Mouse (Mus musculus) gonadal fat pad, adult 2 months (tissue): ENCODE results near the gene Tgfbr2. TPM values are rescaled to one million over a fixed set of nuclear protein-coding genes. Genes with fewer than 3 reads are reported as not detected.
"Not testable (repeated sequence)": the region's sequence is repeated elsewhere in the genome, so short reads cannot be mapped to it uniquely, and the experiment has no call there.

Source experiments
- DNase-seq: peaks from one replicate; pipeline ENCODE4 v3.0.0-alpha.2; 2012; ENCODE audit warnings: low read depth
- polyA plus RNA-seq: library from polyadenylated mRNA; depleted of rRNA; stranded (reverse); fragments of >200 nt; gene quantifications from 2 replicates; pipeline ENCODE4 v1.2.3, GENCODE M21; 2012

Gene Tgfbr2
- polyA plus RNA-seq, 1 experiment: 42.5 TPM

GRCm38 (mm10) chr9:116071561-116071960 lies 103.6 kb downstream of the Tgfbr2 start:
- DNase-seq: not testable (repeated sequence)

DNA sequence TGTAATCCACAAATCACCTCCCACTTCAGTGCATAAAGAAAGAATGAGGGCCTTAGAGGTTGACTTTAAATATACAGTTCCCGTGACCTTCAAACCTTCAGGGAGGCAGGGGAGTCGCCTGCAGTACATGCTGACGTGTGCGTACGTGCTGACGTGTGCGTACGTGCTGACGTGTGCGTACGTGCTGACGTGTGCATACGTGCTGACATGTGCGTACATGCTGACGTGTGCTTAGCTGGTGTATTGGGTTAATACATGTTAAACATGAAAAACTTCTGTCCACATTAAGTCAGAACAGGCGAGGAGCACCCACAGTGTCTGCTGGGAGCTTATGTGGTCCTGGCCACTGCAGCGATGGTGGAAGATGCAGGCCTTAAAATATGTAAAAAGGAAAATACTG lies 110.4 kb downstream of the Tgfbr2 start:
- no peak for DNase-seq

DNA sequence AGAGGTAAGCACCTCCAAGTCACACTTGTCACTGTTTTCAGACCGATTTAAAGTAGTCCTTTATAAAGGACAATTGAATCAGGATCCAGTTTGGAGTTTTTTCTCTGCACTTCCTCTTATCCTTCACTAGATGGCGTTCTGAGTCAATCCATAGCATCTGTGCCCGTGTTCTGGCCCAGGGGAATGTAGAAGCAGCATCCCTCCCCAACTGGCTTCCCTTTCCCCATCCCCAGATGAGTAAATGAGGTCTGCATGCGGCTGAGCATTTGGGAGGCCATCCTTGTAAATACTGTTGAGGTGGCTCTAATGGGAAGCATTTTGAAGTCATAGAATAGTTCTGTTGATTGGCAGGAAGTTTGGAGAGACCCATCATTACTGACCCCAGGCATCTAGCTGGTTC lies 114.5 kb downstream of the Tgfbr2 start:
- no peak for DNase-seq

DNA sequence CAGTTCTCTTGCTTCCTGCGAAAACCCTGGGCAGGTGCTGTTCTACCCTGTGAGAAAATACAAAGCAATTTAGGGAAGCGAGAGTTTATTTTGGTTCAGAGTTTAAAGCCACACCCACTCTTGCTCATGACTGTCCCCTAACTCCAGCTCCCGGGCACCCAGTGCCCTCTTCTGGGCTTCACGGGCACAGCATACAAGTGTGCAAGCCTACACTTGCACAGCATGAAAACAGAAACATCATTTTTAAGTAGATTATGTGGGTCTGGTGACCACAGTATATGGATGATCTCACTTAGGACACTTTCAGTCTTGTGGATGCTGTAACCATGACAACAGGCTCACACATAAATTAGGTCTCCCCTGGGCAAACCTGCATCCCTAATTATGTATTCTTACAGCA lies 116.0 kb downstream of the Tgfbr2 start:
- no peak for DNase-seq

DNA sequence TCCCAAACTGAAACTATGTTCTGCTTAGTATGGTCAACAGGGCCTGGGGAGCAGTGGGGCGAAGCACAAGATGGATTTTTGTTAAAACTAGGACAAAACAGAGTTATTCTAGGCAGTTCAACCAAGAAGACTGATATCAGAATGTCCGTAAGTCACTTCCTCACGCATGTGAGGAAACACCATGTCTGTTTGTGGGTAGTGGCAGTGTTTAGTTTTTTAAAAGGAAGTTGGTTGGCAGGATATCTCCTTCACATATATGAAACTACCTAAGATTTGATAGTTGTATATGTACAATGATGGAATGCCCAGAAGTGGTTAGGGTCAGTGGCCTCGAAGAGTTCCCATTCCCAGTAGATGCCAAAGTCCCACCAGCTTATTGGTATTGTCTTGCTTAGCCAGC lies 116.7 kb downstream of the Tgfbr2 start:
- DNase-seq: no peak

GRCm38 (mm10) chr9:116053976-116054375 lies 121.2 kb downstream of the Tgfbr2 start:
- no peak for DNase-seq

- no peak for DNase-seq
Observed at GRCm38 (mm10) chr9:116049985-116050384, 125.2 kb downstream of the Tgfbr2 start.

DNA sequence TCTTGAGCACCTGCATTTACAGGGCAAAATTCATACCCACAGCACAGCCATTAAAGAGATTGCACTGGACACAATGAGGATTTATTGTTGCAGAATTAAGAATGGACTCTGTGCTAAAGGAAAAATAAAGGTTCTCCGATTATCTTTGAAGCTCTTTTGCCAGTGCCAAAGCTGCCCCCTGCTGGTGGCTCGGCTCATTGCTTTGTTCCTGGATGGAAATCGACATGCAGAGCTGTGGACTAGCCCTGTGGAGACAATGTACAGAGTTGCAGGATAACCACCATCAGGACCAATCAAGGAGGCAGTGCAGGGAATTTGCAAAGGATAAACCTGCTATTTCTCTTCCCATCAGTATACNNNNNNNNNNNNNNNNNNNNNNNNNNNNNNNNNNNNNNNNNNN lies 133.4 kb downstream of the Tgfbr2 start:
- no peak for DNase-seq

GRCm38 (mm10) chr9:116041369-116041768 lies 133.8 kb downstream of the Tgfbr2 start:
- no peak for DNase-seq

- not testable (repeated sequence) for DNase-seq
Observed at GRCm38 (mm10) chr9:116040852-116041251, 134.3 kb downstream of the Tgfbr2 start.

DNA sequence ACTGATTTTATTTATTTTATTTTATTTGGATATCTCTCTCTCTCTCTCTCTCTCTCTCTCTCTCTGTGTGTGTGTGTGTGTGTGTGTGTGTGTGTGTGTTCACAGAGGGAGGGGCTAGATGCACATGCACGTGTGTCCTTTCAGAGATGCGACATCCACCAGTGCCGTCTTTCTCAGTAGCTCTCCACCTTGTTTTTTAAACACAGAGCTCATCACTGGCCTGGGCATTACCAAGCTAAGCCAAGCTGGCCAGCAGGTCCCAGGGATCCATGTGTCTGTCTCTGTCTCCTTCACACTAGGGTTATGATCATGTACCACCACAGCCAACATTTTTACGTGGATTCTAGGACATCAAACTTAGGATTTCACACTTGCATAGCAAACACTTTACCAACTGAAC lies 135.2 kb downstream of the Tgfbr2 start:
- no peak for DNase-seq

- no peak for DNase-seq
Observed at GRCm38 (mm10) chr9:116038275-116038674, 136.9 kb downstream of the Tgfbr2 start.
